ENCODE assay signal across 17 mouse cellular contexts in genomic region chr17:43249645-43250044, GRCm38 (mm10). TPM values are rescaled to one million over a fixed set of nuclear protein-coding genes. Genes with fewer than 3 reads are reported as not detected.
A peak's percentile ranks its signal among the peaks of the same experiment; 100 is the strongest.
DNase-seq lines count a peak whose midpoint lies in the region.
"Had no signal": no experiment of that assay in that cellular context is flagged by ENCODE, and none has a peak within 500 bp of the region (broad histone marks: within the 10 kb centered on the region; RNA-seq: fewer than 3 reads in every experiment).

No protein-coding gene starts in this region.

- intact Hi-C loops in heart, postnatal 14 days (cut with DNase I): no loop called here

- peak; percentile 30 for DNase-seq in heart, adult 8-10 months (ENCODE audit: low spot score)
- no peak for DNase-seq in heart, postnatal 14 days
- DNase-seq in kidney, adult 9 months: peak; percentile 26
- no peak for DNase-seq in kidney, postnatal 4 days
- peak; percentile 42 for DNase-seq in retina, postnatal 1 day
- no peak for DNase-seq in retina, embryonic 14.5 days (ENCODE audit: low spot score)
- peak; percentile 10 for DNase-seq in yolk sac, embryonic 10.5 days (ENCODE audit: low spot score)
- DNase-seq in cerebellum, postnatal 10 days: no peak
- DNase-seq: adrenal gland, adult 8-10 months; forebrain, postnatal 0 days; gastrocnemius, postnatal 36 days; right cerebral cortex, postnatal 25 days; thymus, postnatal 4 days had no signal

RNA-seq across cellular contexts. Expression of gene Adgrf1, which starts 20.5 kb away (rescaled TPM):
- not detected for total RNA-seq in heart, adult 8-10 months (2022)
- not detected for total RNA-seq in heart, postnatal 14 days (2021)
- total RNA-seq: adrenal gland, adult 8-10 months; common myeloid progenitor, adult 5-6 weeks; forebrain, postnatal 0 days; gastrocnemius, postnatal 36 days; layer of hippocampus, adult 18-20 months; left cerebral cortex, postnatal 14 days; MEL had no signal

Comparison
In these comparisons a context has a peak if more than half of its experiments do, and no peak if none do; other contexts are left out.
1. DNase-seq: peak in heart, adult 8-10 months (single experiment), kidney, adult 9 months (single experiment), retina, postnatal 1 day (single experiment) and yolk sac, embryonic 10.5 days (single experiment); none in heart, postnatal 14 days (0 of 2), kidney, postnatal 4 days (0 of 2), retina, embryonic 14.5 days (single experiment) and cerebellum, postnatal 10 days (0 of 2).